Mouse (Mus musculus): ENCODE measurements at regions not wholly inside any gene's neighbourhood (a gene's known extent, or its start where the extent isn't known, plus 50 kb on each side); places are given as distances from the start of the nearest gene placed in this dataset.

- no peak for DNase-seq (ENCODE audit: low spot score)
These were observed 484.6 kb upstream of the Cdh11 start for GRCm38 (mm10) chr8:103270035-103270434.

- DNase-seq (ENCODE audit: low spot score), result peak; percentile 68
These were observed 485.5 kb upstream of the Cdh11 start for GRCm38 (mm10) chr8:103270815-103271553.

DNA sequence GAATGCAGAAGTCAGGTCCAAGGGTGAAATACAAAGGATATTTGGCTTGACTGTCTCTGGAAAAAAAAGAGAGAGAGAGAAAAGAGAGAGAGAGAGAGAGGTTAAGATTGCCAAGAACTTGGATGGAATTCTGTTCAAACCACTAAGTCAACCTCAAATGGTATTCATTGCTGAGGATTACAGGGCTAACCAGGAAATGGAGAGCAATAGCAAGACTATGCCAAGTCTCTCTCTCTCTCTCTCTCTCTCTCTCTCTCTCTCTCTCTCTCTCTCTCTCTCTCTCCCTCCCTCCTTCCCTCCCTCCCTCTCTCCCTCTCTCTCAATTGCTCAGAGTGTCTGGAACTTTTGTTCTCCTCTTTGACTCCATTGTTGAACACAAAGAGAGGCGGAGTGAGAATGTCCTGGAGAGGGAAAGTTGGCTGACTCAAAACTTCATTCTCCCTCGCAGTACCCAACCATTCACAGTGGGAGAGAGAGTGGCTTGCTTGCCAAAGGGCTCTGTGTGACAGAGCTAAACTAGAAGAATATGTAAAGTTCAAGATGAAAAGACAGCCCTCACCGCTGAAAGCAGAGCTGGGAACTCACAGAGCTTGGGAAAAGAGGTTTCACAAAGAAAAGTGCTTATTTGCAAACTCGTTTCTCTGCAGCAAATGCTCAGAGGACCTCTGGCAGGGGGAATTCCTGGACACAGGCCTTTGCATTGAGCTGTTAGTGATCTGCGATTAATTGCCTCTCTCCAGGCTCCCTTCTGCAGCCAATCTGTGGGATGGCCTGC lies 487.1 kb upstream of the Cdh11 start:
- DNase-seq (ENCODE audit: low spot score), result peak; percentile 50

DNA sequence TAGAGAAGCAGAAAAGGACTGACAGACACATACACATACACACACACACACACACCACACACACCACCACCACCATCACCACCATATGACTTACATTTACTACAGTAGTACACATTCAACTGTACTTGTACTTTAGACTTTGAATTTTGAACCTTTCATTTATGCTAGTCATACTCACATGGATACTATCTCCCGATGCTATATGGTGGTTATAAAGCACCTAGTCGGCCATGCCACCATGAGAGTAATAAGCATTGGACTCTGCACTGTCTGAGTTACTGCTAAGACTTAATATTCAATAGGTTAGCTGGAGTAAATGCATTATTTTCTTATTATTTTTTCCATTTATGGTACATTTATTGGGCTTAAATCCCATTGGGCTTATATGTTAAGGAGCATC lies 488.0 kb upstream of the Cdh11 start:
- DNase-seq (ENCODE audit: low spot score), result no peak

- no peak for DNase-seq (ENCODE audit: low spot score)
These were observed 496.4 kb upstream of the Cdh11 start for GRCm38 (mm10) chr8:103281801-103282200.

DNA sequence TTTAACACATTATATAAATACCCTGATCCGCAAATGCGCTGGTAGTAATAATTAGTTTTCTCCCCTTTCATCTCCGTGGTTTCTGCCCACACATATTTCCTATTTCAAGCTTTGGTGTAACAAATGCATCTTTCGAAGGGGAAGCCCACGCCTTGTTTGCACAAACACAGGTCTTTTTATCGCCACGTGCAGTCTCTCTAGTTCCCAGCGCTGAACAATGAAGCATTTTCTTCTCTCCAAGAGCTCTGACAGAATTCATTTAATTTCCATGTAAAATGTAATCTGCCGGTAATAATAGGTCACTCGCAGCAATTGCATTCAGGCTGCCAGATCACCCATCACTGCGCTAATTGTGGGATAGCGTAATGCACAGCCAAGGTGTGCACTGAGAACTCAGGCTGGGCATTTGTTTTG lies 503.1 kb upstream of the Cdh11 start:
- no peak for DNase-seq (ENCODE audit: low spot score)

DNA sequence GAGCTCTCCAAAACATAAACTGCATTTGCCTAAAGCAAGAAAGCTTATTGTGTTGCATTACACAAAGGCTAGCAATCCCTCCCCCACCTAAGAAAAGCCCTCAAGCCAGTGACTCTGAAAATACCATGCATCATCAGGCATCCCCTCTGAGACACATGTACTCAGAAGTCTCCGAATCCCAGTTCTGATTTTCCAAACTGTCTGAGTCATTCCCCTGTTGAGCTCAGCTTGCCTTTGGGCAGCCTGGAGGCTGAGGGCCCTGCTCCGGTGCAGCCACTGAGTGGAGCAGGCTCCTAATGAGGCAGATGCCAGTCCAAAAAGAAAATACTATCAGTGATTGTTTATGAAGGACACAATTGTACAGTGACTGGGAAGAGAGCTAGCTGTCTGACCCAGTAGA lies 507.5 kb upstream of the Cdh11 start:
- no peak for DNase-seq (ENCODE audit: low spot score)

- DNase-seq (ENCODE audit: low spot score), result peak; percentile 49
These were observed 521.2 kb upstream of the Cdh11 start for GRCm38 (mm10) chr8:103306476-103307183.

- peak; percentile 30 for DNase-seq (ENCODE audit: low spot score)
These were observed 528.1 kb upstream of the Cdh11 start for GRCm38 (mm10) chr8:103313576-103313975.

DNA sequence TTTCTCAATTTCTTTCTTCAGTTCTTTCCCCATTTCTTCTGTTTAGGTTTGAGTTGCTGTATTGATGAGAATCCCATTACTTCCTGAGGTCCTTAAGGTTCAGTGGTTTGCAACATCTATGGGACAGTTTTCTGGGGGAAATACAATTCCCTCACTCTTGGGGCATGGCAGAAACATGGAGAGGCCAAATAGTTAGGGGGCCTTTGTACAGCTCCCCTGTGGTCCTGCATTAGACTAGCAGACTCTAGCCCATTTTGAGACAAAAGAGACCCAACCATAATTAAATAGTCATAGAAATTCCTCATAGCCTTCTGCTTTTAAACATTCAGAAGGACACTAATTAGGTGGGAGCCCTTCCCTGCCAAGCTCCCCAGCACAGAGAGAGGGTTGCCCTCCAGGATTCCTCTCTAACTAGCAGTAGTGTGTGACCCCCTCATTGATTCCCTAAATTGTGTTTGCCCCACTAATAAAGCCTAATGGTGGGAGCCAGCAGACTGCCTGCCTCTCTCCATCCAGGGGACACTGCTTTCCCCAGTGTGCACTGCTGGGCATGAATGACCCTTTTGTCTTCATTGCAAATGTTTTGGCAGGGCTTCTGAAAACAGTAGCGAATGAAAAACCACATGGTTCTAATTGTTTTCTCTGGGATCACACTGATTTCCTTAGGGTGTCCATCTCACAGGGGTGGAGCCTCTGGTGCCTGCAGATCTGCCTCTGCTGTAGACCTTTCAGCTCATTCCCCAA lies 529.0 kb upstream of the Cdh11 start:
- DNase-seq (ENCODE audit: low spot score), result peak; percentile 77

GRCm38 (mm10) chr8:103315742-103316141 lies 530.3 kb upstream of the Cdh11 start:
- DNase-seq (ENCODE audit: low spot score), result peak; percentile 51

GRCm38 (mm10) chr8:103316691-103317091 lies 531.2 kb upstream of the Cdh11 start:
- DNase-seq (ENCODE audit: low spot score), result no peak

- no peak for DNase-seq (ENCODE audit: low spot score)
These were observed 531.8 kb upstream of the Cdh11 start for GRCm38 (mm10) chr8:103317149-103317725.

- DNase-seq (ENCODE audit: low spot score), result no peak
These were observed 538.7 kb upstream of the Cdh11 start for GRCm38 (mm10) chr8:103324016-103324665.

DNA sequence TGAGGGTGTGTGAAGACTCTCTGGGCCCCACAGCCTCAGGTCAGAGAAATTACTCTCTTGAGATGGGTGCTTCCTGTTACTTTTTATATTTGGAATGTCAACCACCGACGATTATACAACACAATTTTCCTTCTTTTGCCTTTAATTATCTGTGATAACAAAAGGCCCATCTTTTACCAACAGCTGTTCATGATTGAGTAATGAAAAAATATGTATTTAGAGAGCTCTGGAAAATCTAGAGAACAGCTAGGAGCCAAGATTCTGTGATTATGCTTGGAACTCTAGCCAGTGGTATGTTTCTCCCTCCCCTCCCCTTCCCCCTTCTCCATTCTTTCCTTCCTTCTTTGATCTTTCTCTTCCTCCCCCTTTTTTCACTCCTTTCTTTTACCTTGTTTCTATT lies 546.0 kb upstream of the Cdh11 start:
- no peak for DNase-seq (ENCODE audit: low spot score)

DNA sequence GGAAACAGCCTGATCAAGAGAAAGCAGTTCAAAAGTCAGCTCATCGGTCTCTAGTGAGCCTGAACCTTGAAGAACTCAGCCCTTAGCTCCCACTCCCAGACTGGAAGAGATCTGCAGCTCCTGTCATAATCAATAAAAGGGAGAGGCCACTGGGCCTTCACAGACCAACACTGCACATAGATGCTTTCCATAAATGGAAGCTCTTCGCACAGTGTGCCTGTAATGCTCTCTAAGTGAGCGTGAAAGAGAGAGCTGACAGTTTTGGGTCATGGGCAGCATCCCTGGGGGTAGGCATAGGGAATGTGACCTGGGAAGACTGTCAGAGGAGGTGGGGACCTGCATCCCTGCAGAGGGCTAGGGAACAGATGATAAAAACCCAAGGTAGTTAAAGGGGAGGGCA lies 551.9 kb upstream of the Cdh11 start:
- DNase-seq (ENCODE audit: low spot score), result no peak

GRCm38 (mm10) chr8:103339042-103339441 lies 553.6 kb upstream of the Cdh11 start:
- DNase-seq (ENCODE audit: low spot score), result no peak

- DNase-seq (ENCODE audit: low spot score), result no peak
These were observed 554.5 kb upstream of the Cdh11 start for GRCm38 (mm10) chr8:103339951-103340350.

DNA sequence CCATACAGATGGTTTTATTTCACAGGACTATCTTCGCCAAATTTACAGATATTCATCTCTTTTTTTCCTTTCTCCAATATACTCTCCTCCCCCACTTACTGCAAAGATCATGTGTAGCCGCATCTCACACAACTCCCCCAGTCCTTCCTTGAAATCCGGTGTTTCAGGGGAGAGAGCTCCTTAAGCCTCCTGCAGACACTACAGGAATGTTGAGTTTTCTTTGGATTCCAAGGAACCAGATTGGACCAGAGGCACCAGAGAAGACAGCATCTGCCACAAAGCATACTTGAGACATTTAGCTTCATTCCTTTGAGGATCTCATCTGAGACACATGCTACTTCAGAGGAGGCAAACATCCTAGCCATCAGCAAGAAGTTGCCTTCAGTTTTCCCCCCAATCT lies 558.4 kb upstream of the Cdh11 start:
- no peak for DNase-seq (ENCODE audit: low spot score)

DNA sequence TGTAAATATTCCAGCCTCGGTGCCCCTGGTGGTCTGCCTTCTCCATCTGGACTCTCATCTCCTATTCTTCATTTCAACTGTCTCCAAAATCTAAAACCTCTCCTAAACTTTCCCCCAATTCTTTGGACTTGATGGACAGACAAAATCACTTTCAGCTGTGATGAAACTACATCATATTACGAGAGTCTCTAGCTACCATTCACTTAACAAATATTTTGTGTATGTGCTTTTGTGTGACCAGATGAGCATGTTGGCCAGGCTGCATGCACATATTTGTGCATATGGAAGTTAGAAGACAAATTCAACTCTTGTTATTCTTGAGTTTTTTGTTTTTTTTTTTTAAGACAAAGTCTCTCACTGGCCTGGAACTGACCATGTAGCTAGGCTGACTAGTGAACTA lies 559.4 kb upstream of the Cdh11 start:
- no peak for DNase-seq (ENCODE audit: low spot score)

DNA sequence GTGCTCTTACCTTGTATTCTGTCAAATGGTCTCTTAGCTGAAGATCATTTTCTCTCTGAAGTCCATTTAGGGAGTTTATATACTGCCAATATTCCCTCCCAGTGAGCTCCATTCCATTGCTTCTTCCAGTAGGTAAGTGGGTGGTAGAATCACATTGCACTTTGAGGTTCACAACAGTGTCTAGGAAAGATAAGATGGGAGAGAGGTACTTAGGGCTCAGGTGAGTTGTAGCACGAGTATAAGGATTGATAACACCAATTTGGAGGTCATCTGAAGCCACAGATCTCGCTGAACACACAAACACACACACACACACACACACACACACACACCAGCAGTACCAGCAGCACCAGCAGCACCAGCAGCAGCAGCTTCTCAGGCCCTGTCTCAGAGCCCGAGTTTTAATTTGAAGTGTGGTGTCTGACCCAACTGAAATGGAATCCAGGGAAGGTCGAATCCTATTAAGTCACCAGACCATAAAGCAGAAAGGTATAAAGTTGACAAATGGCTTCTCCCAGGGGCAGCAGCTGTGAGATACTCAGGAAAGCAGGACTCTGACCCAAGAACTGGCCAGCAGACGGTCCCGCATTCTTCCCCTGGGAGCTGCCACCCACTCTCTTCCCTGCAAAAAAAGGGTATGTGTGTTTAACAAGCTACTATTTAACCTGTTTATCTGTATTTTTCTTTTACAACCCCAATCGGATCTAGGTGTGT lies 561.9 kb upstream of the Cdh11 start:
- peak; percentile 24 for DNase-seq (ENCODE audit: low spot score)

Measured in embryo, embryonic 10.5 days (tissue).